Mouse (Mus musculus) gastrocnemius, postnatal 25 days (tissue): ENCODE data around the gene Hs3st1. TPM values are rescaled to one million over a fixed set of nuclear protein-coding genes. Genes with fewer than 3 reads are reported as not detected.
"Not testable (repeated sequence)": the region's sequence is repeated elsewhere in the genome, so short reads cannot be mapped to it uniquely, and the experiment has no call there.

ENCODE experiments used
- DNase-seq: peaks from one replicate; pipeline ENCODE4 v3.0.0; 2022
- long read RNA-seq, 2 experiments: library from polyadenylated mRNA; stranded (forward); transcript quantifications; one replicate each; pipeline ENCODE4 v2.0.0; 2021
- total RNA-seq, 2 experiments: library from RNA; stranded (reverse); gene quantifications; 1 replicate in 1 of 2; 2 replicates in 1 of 2; pipeline ENCODE4 v1.2.3; 2021

Gene Hs3st1
- total RNA-seq, result 1 to 10 TPM; 1.8 to 2.8 TPM
- long read RNA-seq, experiment 1, result 0 reads
- long read RNA-seq, experiment 2, partial matches to known transcripts, result 0 of 1 reads
- long read RNA-seq, experiment 2, other reads (novel, unspliced or antisense), result 0 of 1 reads

GRCm38 (mm10) chr5:39755375-39755774, at the start of gene Hs3st1:
Gene Hs3st1 (minus strand): TSS chr5:39755475.
- not testable (repeated sequence) for DNase-seq

- no peak for DNase-seq
Observed at GRCm38 (mm10) chr5:39804663-39805062, 49.4 kb upstream of the Hs3st1 start.

GRCm38 (mm10) chr5:39803941-39804340, 48.7 kb upstream of the Hs3st1 start:
- no peak for DNase-seq

GRCm38 (mm10) chr5:39803457-39803856, 48.2 kb upstream of the Hs3st1 start:
- no peak for DNase-seq

- DNase-seq, result no peak
Observed at GRCm38 (mm10) chr5:39802110-39802509, 46.8 kb upstream of the Hs3st1 start.

GRCm38 (mm10) chr5:39777094-39777710, 21.9 kb upstream of the Hs3st1 start:
- no peak for DNase-seq

GRCm38 (mm10) chr5:39771680-39772348, 16.5 kb upstream of the Hs3st1 start:
- no peak for DNase-seq

- no peak for DNase-seq
Observed at GRCm38 (mm10) chr5:39761682-39762456, 6.6 kb upstream of the Hs3st1 start.

GRCm38 (mm10) chr5:39758890-39759475, 3.7 kb upstream of the Hs3st1 start:
- no peak for DNase-seq

GRCm38 (mm10) chr5:39736843-39737242, 18.4 kb downstream of the Hs3st1 start:
- DNase-seq, result no peak

- no peak for DNase-seq
Observed at GRCm38 (mm10) chr5:39733750-39734443, 21.4 kb downstream of the Hs3st1 start.

GRCm38 (mm10) chr5:39733013-39733749, 22.1 kb downstream of the Hs3st1 start:
- DNase-seq, result no peak

- DNase-seq, result no peak
Observed at GRCm38 (mm10) chr5:39715694-39716550, 39.4 kb downstream of the Hs3st1 start.

- no peak for DNase-seq
Observed at GRCm38 (mm10) chr5:39715193-39715592, 40.1 kb downstream of the Hs3st1 start.

- no peak for DNase-seq
Observed at GRCm38 (mm10) chr5:39705539-39705938, 49.7 kb downstream of the Hs3st1 start.

- no peak for DNase-seq
Observed at GRCm38 (mm10) chr5:39660826-39661225, 94.4 kb downstream of the Hs3st1 start.

GRCm38 (mm10) chr5:39659417-39659816, 95.9 kb downstream of the Hs3st1 start:
- no peak for DNase-seq

GRCm38 (mm10) chr5:39644827-39645380, 110.4 kb downstream of the Hs3st1 start:
- DNase-seq, result no peak

GRCm38 (mm10) chr5:39643924-39644826, 111.1 kb downstream of the Hs3st1 start:
- DNase-seq, result peak; percentile 79
